Mouse (Mus musculus) midbrain, postnatal 0 days (tissue): ENCODE data around the gene Rab23. TPM values are rescaled to one million over a fixed set of nuclear protein-coding genes. Genes with fewer than 3 reads are reported as not detected.

Experiments
- ATAC-seq: fragments of 200-750 bp; cut with Nextera tagmentation; 2 replicates; pipeline ENCODE4 v1.8.0; 2017; ENCODE audit warnings: moderate number of reproducible peaks, mild to moderate bottlenecking, moderate TSS enrichment, moderate library complexity; ENCODE audit not compliant: low FRiP score
- DNase-seq: peaks from one replicate; pipeline ENCODE4 v3.0.0-alpha.2; 2015; ENCODE audit warnings: low spot score
- H3K27ac ChIP-seq: fragments of 300-500 bp; sonication (generic); 2 replicates; pipeline ENCODE4 v1.5.1; 2014; ENCODE audit warnings: low read depth, mild to moderate bottlenecking, low read length, mixed read lengths
- H3K27me3 ChIP-seq: fragments of 300-500 bp; sonication (generic); 2 replicates; pipeline ENCODE4 v1.6.1; 2014; ENCODE audit warnings: low read length, control low read depth, mixed read lengths; ENCODE audit not compliant: insufficient read depth
- H3K36me3 ChIP-seq: fragments of 300-500 bp; sonication (generic); 2 replicates; pipeline ENCODE4 v1.6.1; 2014; ENCODE audit warnings: low read length, control low read depth, mixed read lengths; ENCODE audit not compliant: insufficient read depth
- H3K4me1 ChIP-seq: fragments of 300-500 bp; sonication (generic); 2 replicates; pipeline ENCODE4 v1.6.1; 2014; ENCODE audit warnings: mild to moderate bottlenecking, control low read depth, antibody characterized with exemption, low read length, mixed read lengths; ENCODE audit not compliant: insufficient read depth
- H3K4me2 ChIP-seq: fragments of 300-500 bp; sonication (generic); 2 replicates; pipeline ENCODE4 v1.6.1; 2014; ENCODE audit warnings: low read depth, mild to moderate bottlenecking, low read length, mixed read lengths; ENCODE audit not compliant: poor library complexity, severe bottlenecking
- H3K4me3 ChIP-seq: fragments of 300-500 bp; sonication (generic); 2 replicates; pipeline ENCODE4 v1.5.1; 2014; ENCODE audit warnings: low read depth, mild to moderate bottlenecking, low read length, moderate library complexity
- H3K9ac ChIP-seq: fragments of 300-500 bp; sonication (generic); replicated peaks from 2 replicates; pipeline ENCODE4 v1.6.1; 2014; ENCODE audit warnings: mild to moderate bottlenecking, low read length, moderate library complexity, mixed read lengths; ENCODE audit not compliant: poor library complexity, severe bottlenecking
- H3K9me3 ChIP-seq: fragments of 300-500 bp; sonication (generic); 2 replicates; pipeline ENCODE4 v1.6.1; 2016; ENCODE audit warnings: low read length, control low read depth
- CTCF ChIP-seq: IDR thresholded peaks from 2 replicates; pipeline ENCODE4 v1.5.1; 2016; ENCODE audit warnings: antibody characterized with exemption, mild to moderate bottlenecking
- WGBS: fragments of 180-500 bp; shearing (Covaris S2); extraction: QIAGEN DNeasy Blood & Tissue Kit; methylation state at CpG from one replicate; pipeline ENCODE4 v1.1.7; 2014; 5-methylcytosine and 5-hydroxymethylcytosine counted together
- polyA plus RNA-seq: library from polyadenylated mRNA; unstranded; fragments of >200 nt; fragmentation: Nextera tagmentation; extraction: Ambion mirVana; gene quantifications from 2 replicates; pipeline ENCODE4 v1.2.1, GENCODE M21; 2015
- total RNA-seq: library from RNA; depleted of rRNA; stranded (reverse); fragments of >200 nt; gene quantifications from 2 replicates; pipeline ENCODE4 v1.2.3, GENCODE M21; 2014

Rab23 gene
- total and polyA plus RNA-seq, 2 experiments from 2014 or later, result 9.3 to 29.8 TPM

DNA sequence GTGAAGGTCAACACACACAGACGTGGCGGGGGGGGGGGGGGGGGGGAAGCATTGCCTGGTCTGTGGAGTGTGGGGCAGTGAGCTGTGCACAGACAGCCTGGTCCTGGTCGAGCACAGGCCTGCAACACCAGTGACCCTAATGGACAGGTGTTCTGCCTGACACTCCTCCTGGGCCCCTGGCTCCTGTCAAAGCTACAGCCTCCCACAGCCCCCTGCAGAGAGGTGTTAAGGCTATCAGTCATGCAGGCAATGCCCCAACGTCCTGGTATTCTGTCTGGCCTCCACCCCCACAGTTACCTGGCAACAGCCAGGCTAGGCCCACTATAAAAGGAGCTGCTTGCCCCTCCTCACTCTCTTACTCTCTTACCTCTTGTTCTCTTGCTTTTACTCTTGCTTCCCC, 39.3 kb upstream of the Rab23 start:
- Histone ChIP-seq H3K27me3 (no peaks in the 10 kb centered on the region), H3K9me3 (no peaks in the 10 kb centered on the region), H3K4me2 (no peak overlapping the region), H3K9ac (no peak overlapping the region), H3K27ac (no peak overlapping the region), H3K4me1 (no peaks in the 10 kb centered on the region), H3K36me3 (no peaks in the 10 kb centered on the region), H3K4me3 (no peak overlapping the region)
- 42% methylated on average over 3 of the region's 4 CpGs for WGBS
- TF ChIP-seq CTCF, result no peak
- DNase-seq (no peak), ATAC-seq (no peak)

DNA sequence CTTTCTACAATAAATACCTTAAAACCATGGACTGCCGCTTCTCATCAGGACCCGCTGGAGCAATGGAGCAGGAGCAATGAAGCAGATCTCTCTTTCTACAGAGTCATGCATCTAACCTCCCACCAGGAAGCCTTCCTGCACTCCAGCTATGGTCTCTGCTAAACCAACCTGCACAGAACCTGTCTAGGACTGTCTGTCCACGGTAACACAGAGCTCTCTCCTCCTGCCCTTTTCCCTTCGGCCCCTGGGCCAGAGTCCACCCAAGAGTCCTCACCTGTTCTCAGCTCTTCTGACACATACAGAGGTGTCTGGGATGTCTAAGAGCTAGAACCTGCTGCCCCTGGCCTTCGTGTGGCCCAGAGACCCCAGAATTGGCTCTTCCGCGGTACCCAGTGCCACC, 38.8 kb upstream of the Rab23 start:
- H3K36me3 ChIP-seq, result no peaks in the 10 kb centered on the region
- no peak for TF ChIP-seq CTCF
- ATAC-seq (no peak), DNase-seq (no peak)
- WGBS, result 87% methylated on average over 7 of the region's 7 CpGs
- H3K27ac ChIP-seq, result no peak overlapping the region
- H3K4me2 ChIP-seq, result no peak overlapping the region
- H3K9ac ChIP-seq, result no peak overlapping the region
- no peaks in the 10 kb centered on the region for H3K9me3 ChIP-seq
- no peaks in the 10 kb centered on the region for H3K4me1 ChIP-seq
- H3K27me3 ChIP-seq, result no peaks in the 10 kb centered on the region
- no peak overlapping the region for H3K4me3 ChIP-seq

DNA sequence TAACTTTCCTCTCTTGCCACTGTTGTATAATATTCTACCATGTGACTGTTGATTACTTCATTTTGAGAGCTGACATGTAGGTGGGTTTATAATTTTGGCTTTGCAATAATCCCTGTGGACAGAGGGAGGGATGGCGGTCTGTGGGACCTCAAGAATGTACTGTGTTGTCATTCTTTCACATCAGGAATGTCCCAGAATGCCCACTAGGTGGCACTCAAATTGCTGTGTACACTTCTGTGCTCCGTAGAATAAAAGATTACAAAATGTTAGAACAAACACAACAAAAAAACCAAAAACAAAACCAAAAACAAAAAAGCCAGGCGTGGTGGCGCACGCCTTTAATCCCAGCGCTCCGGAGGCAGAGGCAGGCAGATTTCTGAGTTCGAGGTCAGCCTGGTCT, 35.2 kb upstream of the Rab23 start:
- no peak overlapping the region for H3K9ac ChIP-seq
- peak; percentile 47 for TF ChIP-seq CTCF
- ATAC-seq (no peak), DNase-seq (peak; percentile 24)
- no peak overlapping the region for H3K4me2 ChIP-seq
- H3K36me3 ChIP-seq, result no peaks in the 10 kb centered on the region
- H3K27me3 ChIP-seq, result no peaks in the 10 kb centered on the region
- 76% methylated on average over 8 of the region's 8 CpGs for WGBS
- no peak overlapping the region for H3K4me3 ChIP-seq
- no peaks in the 10 kb centered on the region for H3K9me3 ChIP-seq
- no peak overlapping the region for H3K27ac ChIP-seq
- H3K4me1 ChIP-seq, result no peaks in the 10 kb centered on the region

DNA sequence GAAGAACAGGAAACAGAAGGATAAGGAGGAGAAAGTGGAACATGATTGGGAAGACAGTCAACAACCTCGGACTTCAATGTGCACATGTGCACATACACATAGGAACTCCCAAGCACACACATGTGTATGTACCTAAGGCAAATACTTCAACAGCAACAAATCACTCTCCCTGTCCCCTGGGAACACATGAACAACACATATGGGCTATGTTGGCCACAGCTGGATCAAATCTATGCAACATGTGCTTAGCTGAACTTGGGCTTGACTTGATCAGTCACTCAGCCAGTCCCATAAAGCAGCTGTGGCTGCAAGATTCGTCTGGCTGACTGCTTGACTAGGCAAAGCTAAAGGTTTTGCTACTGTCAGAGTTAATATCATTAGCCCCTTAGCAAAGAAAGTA, 30.9 kb upstream of the Rab23 start:
- Histone ChIP-seq H3K27me3 (no peaks in the 10 kb centered on the region), H3K9me3 (no peaks in the 10 kb centered on the region), H3K4me2 (no peak overlapping the region), H3K27ac (no peak overlapping the region), H3K4me1 (no peaks in the 10 kb centered on the region), H3K9ac (no peak overlapping the region), H3K4me3 (no peak overlapping the region), H3K36me3 (no peaks in the 10 kb centered on the region)
- DNase-seq, result no peak
- WGBS, result 67% methylated on average over 2 of the region's 2 CpGs
- TF ChIP-seq CTCF, result no peak
- no peak for ATAC-seq

DNA sequence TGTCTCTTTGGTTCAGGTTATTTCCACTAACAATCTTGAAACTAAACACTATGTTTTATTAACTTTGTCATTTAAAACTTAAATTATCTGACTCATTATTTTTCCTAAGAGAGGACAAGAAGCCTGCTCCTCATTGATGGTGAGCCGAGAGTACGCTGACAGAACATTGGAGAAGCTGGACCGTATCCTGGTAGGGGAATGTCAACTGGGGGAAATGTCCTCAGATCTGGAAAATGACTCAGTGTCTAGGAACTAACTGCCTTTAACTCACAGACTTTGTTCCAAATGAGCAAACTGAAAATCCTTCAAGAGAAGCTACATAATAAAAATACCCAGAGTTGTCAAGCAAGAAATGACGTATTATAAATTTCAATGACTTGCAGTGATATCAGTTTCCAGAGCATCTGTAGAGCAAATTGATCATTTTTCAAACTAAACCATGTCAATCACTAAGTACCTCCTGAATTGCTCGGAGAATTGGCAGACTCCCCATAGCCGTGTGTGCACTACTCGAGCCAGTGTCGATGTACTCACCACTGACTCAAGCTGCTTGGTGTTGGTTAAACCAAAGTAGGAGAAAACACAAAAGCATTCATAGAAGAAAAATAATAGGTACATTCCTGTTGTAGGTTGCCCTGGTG, 30.1 kb upstream of the Rab23 start:
- ATAC-seq (no peak), DNase-seq (no peak)
- H3K36me3 ChIP-seq, result no peaks in the 10 kb centered on the region
- H3K4me3 ChIP-seq, result no peak overlapping the region
- no peaks in the 10 kb centered on the region for H3K9me3 ChIP-seq
- no peaks in the 10 kb centered on the region for H3K4me1 ChIP-seq
- no peak overlapping the region for H3K4me2 ChIP-seq
- no peak for TF ChIP-seq CTCF
- H3K27ac ChIP-seq, result no peak overlapping the region
- 88% methylated on average over 8 of the region's 8 CpGs for WGBS
- H3K9ac ChIP-seq, result no peak overlapping the region
- no peaks in the 10 kb centered on the region for H3K27me3 ChIP-seq

DNA sequence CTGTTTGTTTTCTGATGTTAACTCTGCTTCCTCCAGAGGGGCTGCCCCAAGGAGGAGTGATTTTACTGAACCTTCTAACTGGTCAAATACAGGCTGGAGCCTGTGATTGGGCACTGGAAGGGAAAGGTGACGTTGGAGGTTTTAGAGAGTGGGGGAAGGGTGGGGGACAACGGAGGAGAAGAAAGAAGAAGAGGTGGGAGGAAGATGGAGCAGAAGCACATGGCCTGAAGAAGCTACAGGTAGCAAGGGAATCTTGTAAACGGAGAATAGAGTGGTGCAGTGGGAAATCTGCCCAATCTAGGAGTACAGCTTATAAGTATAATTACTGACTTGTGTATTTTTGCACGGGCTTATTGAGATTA, 29.6 kb upstream of the Rab23 start:
- 53% methylated on average over 4 of the region's 4 CpGs for WGBS

More for the DNA sequence above, 29.6 kb upstream of the Rab23 start:
- no peaks in the 10 kb centered on the region for H3K9me3 ChIP-seq
- no peaks in the 10 kb centered on the region for H3K4me1 ChIP-seq
- DNase-seq (no peak), ATAC-seq (no peak)
- H3K4me2 ChIP-seq, result no peak overlapping the region
- no peaks in the 10 kb centered on the region for H3K36me3 ChIP-seq
- H3K4me3 ChIP-seq, result no peak overlapping the region
- H3K27ac ChIP-seq, result no peak overlapping the region
- no peak overlapping the region for H3K9ac ChIP-seq
- TF ChIP-seq CTCF, result no peak
- no peaks in the 10 kb centered on the region for H3K27me3 ChIP-seq
